Mouse (Mus musculus) splenic B cell, adult 2 months (primary cell): Measurements from ENCODE around the gene Ubiad1.
A peak's percentile ranks its signal among the peaks of the same experiment; 100 is the strongest.

Experiments used
- DNase-seq: peaks from one replicate; pipeline ENCODE4 v3.0.0-alpha.2; 2011; ENCODE audit warnings: low read depth, low spot score
- H3K27me3 ChIP-seq: 2 replicates; pipeline ENCODE4 v1.6.1; 2012; ENCODE audit warnings: mild to moderate bottlenecking, low read length, moderate library complexity, mixed read lengths; ENCODE audit not compliant: control insufficient read depth, poor library complexity, insufficient read depth, severe bottlenecking
- H3K36me3 ChIP-seq: 2 replicates; pipeline ENCODE4 v1.6.1; 2012; ENCODE audit warnings: mild to moderate bottlenecking, low read length, moderate library complexity, mixed read lengths; ENCODE audit not compliant: control insufficient read depth, poor library complexity, insufficient read depth, severe bottlenecking

The Ubiad1 gene

GRCm38 (mm10) chr4:148444250-148444967, at the start of gene Ubiad1:
Gene Ubiad1, minus strand, starts transcription at chr4:148444771.
- Histone ChIP-seq H3K36me3 (no peaks in the 10 kb centered on the region), H3K27me3 (no peaks in the 10 kb centered on the region)
- peak; percentile 94 for DNase-seq

DNA sequence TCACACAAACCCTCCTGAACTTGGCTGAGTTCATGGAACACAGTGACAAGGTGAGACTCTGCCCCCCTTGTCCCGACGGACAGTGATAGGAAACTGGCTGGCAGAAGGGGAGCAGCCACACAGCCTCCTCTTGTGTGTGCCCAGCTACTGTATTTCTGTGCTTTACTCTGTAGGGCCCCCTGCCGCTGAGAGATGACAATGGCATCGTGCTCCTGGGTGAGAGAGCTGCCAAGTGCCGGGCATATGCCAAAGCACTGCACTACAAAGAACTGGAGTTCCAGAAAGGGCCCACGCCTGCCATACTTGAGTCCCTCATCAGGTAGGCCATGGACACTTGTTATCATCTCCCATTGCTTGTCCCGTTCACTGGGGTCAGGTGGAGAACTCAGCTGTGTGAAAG, 46.9 kb upstream of the Ubiad1 start:
- Histone ChIP-seq H3K36me3 (peaks cover 11% of the 10 kb centered on the region), H3K27me3 (no peaks in the 10 kb centered on the region)
- no peak for DNase-seq

DNA sequence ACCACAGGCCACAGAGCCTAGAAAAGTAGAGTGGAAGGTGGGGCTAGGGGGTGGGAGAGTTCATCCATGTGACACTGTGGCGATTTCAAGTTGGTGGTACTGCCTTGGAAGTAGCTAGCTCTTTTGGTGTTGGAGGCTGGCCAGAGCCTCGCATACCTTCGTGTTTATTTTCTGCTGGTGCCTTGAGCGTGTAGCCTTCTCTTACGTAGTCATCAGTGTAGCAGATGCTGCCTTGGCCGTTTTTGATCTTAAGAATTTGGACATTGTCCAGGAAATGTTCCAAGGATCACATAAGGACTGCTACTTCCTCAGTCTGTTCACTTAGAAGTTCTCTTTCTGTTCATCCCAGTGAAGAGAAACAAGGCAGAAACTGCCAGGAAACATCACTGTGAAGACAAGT, 45.9 kb upstream of the Ubiad1 start:
- peaks cover 12% of the 10 kb centered on the region for H3K36me3 ChIP-seq
- no peaks in the 10 kb centered on the region for H3K27me3 ChIP-seq

DNA sequence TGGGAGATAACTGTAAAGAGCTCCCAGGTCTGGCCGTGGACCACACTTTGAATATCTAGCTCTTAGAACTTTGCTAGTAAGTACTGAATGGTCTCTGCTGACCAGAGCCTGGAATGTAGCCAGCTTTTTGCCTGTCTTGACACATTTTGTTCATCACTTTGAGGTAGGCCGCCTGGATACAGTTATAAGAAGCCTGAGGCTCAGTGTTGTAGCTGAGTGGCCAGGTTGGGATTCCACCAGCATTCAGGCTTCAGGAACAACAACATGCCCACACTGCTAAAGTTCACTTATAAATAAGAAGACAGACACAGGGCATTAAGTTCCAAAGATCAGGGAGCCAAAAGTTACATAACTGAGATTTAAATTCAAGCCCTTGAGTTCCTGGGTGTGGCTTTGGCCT, 43.3 kb upstream of the Ubiad1 start:
- H3K27me3 ChIP-seq, result no peaks in the 10 kb centered on the region
- H3K36me3 ChIP-seq, result peaks cover 22% of the 10 kb centered on the region
- no peak for DNase-seq

More for the DNA sequence above, 45.9 kb upstream of the Ubiad1 start:
- DNase-seq, result no peak

GRCm38 (mm10) chr4:148484511-148484910, 39.9 kb upstream of the Ubiad1 start:
- no peak for DNase-seq
- H3K36me3 ChIP-seq, result peaks cover 17% of the 10 kb centered on the region
- H3K27me3 ChIP-seq, result no peaks in the 10 kb centered on the region

GRCm38 (mm10) chr4:148481557-148482168, 37.1 kb upstream of the Ubiad1 start:
- DNase-seq, result no peak
- no peaks in the 10 kb centered on the region for H3K27me3 ChIP-seq
- H3K36me3 ChIP-seq, result peaks cover 12% of the 10 kb centered on the region

GRCm38 (mm10) chr4:148480245-148480644, 35.7 kb upstream of the Ubiad1 start:
- DNase-seq, result no peak
- Histone ChIP-seq H3K36me3 (peaks cover 9% of the 10 kb centered on the region), H3K27me3 (no peaks in the 10 kb centered on the region)

DNA sequence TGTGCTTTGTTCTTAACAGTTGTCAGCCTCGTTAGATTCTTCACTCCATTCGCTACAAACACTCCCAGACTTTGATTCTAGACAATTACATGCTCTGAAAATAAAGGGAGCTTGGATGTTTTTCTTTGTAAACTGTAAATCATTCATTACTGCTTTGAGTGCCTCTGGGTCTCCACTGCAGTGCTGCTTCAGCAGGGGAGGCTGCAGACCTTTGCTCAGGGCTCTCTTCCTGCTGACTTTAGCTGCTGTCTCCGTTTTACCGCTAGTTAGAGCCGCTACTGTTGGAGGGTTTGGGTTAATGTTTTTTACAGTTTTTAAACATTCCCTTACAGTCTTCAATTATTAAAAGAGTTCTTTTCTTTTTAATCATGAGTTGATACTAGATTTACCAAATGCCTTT, 28.9 kb upstream of the Ubiad1 start:
- no peak for DNase-seq
- no peaks in the 10 kb centered on the region for H3K27me3 ChIP-seq
- H3K36me3 ChIP-seq, result peaks cover 9% of the 10 kb centered on the region

GRCm38 (mm10) chr4:148472436-148473174, 28.0 kb upstream of the Ubiad1 start:
- peaks cover 9% of the 10 kb centered on the region for H3K36me3 ChIP-seq
- no peaks in the 10 kb centered on the region for H3K27me3 ChIP-seq
- DNase-seq, result no peak

DNA sequence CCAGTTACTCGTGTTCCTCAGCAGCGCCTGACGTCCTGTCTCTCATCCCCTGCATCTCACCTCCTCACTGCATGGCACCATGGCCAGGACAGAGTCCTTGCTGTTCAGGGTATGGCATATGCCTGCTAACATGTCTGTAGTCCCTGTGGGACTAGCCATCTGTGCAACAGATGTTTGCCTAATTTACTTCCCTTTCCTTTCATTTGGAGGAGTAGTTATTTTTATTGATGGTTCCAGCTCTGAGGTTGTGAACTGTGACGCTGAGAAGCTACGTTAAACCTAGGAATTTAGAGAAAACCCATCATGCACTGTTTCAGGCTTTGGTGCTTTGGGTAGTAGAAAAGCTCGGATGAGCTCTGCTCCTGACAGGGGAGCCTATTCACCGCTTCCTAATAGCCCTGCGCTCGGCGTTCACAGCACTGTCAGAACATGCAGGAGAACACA, 26.8 kb upstream of the Ubiad1 start:
- no peak for DNase-seq
- H3K36me3 ChIP-seq, result peaks cover 9% of the 10 kb centered on the region
- H3K27me3 ChIP-seq, result no peaks in the 10 kb centered on the region

- no peaks in the 10 kb centered on the region for H3K27me3 ChIP-seq
- peaks cover 9% of the 10 kb centered on the region for H3K36me3 ChIP-seq
- no peak for DNase-seq
Observed at GRCm38 (mm10) chr4:148469487-148470252, 25.1 kb upstream of the Ubiad1 start.

- no peaks in the 10 kb centered on the region for H3K27me3 ChIP-seq
- peaks cover 14% of the 10 kb centered on the region for H3K36me3 ChIP-seq
- no peak for DNase-seq
Observed at GRCm38 (mm10) chr4:148468396-148468795, 23.8 kb upstream of the Ubiad1 start.

DNA sequence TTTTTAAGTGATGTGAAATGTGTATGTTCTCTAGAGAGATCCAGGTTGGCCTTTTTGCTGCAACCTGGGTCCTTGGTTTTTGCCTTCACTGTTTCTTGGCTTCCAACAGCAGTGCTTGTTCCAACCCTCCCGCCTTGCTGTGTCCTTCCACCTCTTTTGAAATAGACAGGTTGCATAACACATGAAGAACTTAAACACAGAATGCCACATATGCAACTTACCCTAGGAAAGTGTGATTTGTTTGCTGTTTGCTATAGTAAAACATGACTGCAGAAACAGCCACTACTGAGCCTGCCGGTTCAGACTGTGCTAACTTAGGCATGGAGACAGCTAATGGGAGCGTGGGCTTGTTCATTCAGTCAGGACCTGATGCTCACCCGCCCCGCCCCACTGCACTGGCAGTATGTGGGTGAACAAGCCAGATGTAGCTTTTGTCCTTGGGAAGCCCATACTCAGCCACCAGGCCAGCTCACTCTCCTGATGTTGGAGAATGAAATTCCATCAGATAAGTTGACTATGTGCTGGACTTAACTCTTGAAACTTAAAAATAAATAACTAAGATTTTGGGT, 22.0 kb upstream of the Ubiad1 start:
- DNase-seq, result no peak
- Histone ChIP-seq H3K27me3 (no peaks in the 10 kb centered on the region), H3K36me3 (peaks cover 14% of the 10 kb centered on the region)

DNA sequence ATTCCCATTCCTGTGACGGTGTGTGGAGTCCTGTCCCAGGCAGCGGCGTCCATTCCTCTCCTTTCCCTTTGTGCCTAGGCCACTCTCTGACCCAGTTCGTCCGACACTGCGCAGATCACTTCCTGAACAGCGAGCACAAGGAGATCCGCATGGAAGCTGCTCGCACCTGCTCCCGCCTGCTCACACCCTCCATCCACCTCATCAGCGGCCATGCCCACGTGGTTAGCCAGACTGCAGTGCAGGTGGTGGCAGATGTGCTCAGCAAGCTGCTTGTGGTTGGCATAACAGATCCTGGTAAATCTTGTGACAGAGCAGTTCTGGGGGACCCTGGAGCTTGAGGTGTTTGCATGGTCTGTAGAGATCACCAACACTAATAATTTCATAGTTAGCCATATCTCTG, 20.3 kb upstream of the Ubiad1 start:
- H3K36me3 ChIP-seq, result peaks cover 10% of the 10 kb centered on the region
- DNase-seq, result no peak
- H3K27me3 ChIP-seq, result no peaks in the 10 kb centered on the region
